Comparison of ENCODE assay signal across 9 mouse cellular contexts in the genomic region with DNA sequence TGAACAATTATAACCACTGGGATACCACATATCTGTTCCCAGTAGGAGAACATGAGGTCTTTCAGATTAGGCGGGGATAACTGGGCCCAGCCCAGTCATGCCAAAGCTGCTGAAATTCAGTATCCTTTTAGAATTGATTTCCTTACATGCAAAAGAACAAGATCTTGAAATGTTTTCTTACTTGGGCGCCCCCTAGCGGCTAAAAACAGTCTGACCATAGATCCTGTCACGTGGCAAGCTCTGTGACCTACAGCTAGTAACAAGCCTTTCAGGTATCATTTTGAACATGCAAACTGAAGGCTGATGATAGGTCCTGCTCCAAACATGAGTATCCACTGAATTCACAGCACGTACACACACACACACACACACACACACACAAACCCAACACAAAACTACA. TPM values are rescaled to one million over a fixed set of nuclear protein-coding genes. Genes with fewer than 3 reads are reported as not detected.
A peak's percentile ranks its signal among the peaks of the same experiment; 100 is the strongest.
DNase-seq lines count a peak whose midpoint lies in the region; ATAC-seq and TF ChIP-seq lines count a peak whose summit lies in the region.
"Had no signal": no experiment of that assay in that cellular context is flagged by ENCODE, and none has a peak within 500 bp of the region (broad histone marks: within the 10 kb centered on the region; RNA-seq: fewer than 3 reads in every experiment).

No protein-coding gene starts in this region.

- 12% methylated on average over 5 of the region's 5 CpGs for WGBS in lung, postnatal 0 days

- no peak for TF ChIP-seq EP300 in lung, postnatal 0 days (IDR thresholded peaks at IDR 0.05)

- H3K9me3 ChIP-seq in lung, postnatal 0 days (ENCODE audit: low read length): no peaks in the 10 kb centered on the region

- H3K27me3 ChIP-seq in lung, postnatal 0 days (replicated peaks; ENCODE audit: insufficient read depth, low read length): no peaks in the 10 kb centered on the region

- H3K4me2 ChIP-seq in lung, postnatal 0 days (replicated peaks; ENCODE audit: low read depth, low read length): no peak overlapping the region

- no peaks in the 10 kb centered on the region for H3K4me1 ChIP-seq in lung, postnatal 0 days (ENCODE audit: insufficient read depth, low read depth, low read length)

- DNase-seq in 416B (ENCODE audit: low read depth): peak; percentile 88
- DNase-seq in c-Kit-positive CD71-negative TER-119-negative erythroid progenitor cells, embryonic 14.5 days (ENCODE audit: low read depth): peak; percentile 69
- DNase-seq in frontal cortex, postnatal 36 days (ENCODE audit: low spot score in 2 of 2): peak; percentile 73 to 87
- peak; percentile 84 for DNase-seq in layer of hippocampus, adult 11-12 months (ENCODE audit: low spot score)
- peak; percentile 77 for DNase-seq in lung, postnatal 0 days (ENCODE audit: low spot score)
- peak; percentile 61 to 80 for DNase-seq in spleen, adult 18-20 months

- ATAC-seq in CD4-positive, CD25-positive, alpha-beta regulatory T cell, adult 4 months: peak; percentile 22
- ATAC-seq in lung, postnatal 0 days: no peak
- no peak for ATAC-seq in megakaryocyte, adult 5-6 weeks (ENCODE audit: poor library complexity, severe bottlenecking)

- H3K36me3 ChIP-seq in lung, postnatal 0 days (ENCODE audit: insufficient read depth, low read length): no peaks in the 10 kb centered on the region

- no peak overlapping the region for H3K27ac ChIP-seq in lung, postnatal 0 days (ENCODE audit: low read length)

- no peak overlapping the region for H3K4me3 ChIP-seq in lung, postnatal 0 days (ENCODE audit: low read depth, low read length)

- no peak overlapping the region for H3K9ac ChIP-seq in lung, postnatal 0 days (replicated peaks; ENCODE audit: low read depth)

- TF ChIP-seq CTCF in lung, postnatal 0 days (IDR thresholded peaks at IDR 0.05): peak; percentile 70

RNA-seq across cellular contexts. Expression of a gene that starts 7.1 kb away (rescaled TPM):
- 1 to 10 TPM; 9.3 TPM for polyA plus RNA-seq in CD4-positive, CD25-positive, alpha-beta regulatory T cell, adult 4 months (2017; shearing (Covaris generic))
- polyA plus RNA-seq in lung, postnatal 0 days (2015; fragmentation: Nextera tagmentation; extraction: Ambion mirVana): 1.5 and 1.6 TPM in 2 replicates
- total RNA-seq in megakaryocyte, adult 5-6 weeks (2015): 0.50 and 1.5 TPM in 2 replicates
- total RNA-seq in megakaryocyte, adult 5-6 weeks (2017): 1.2 and 3.7 TPM in 2 replicates

RNA-seq across cellular contexts. Expression of a gene that starts 11.7 kb away (rescaled TPM):
- 1 to 10 TPM; 8.3 to 9.4 TPM for polyA plus RNA-seq in CD4-positive, CD25-positive, alpha-beta regulatory T cell, adult 4 months (2017; shearing (Covaris generic))
- 6.5 and 6.9 TPM in 2 replicates for polyA plus RNA-seq in lung, postnatal 0 days (2015; fragmentation: Nextera tagmentation; extraction: Ambion mirVana)
- total RNA-seq in megakaryocyte, adult 5-6 weeks (2015): 7.0 and 8.7 TPM in 2 replicates
- total RNA-seq in megakaryocyte, adult 5-6 weeks (2017): 7.9 and 9.3 TPM in 2 replicates

RNA-seq across cellular contexts. Expression of a gene that starts 25.8 kb away (rescaled TPM):
- polyA plus RNA-seq in CD4-positive, CD25-positive, alpha-beta regulatory T cell, adult 4 months (2017; shearing (Covaris generic)): 100 to 1,000 TPM; 147 to 155 TPM
- 238 and 242 TPM in 2 replicates for polyA plus RNA-seq in lung, postnatal 0 days (2015; fragmentation: Nextera tagmentation; extraction: Ambion mirVana)
- 987 and 1,037 TPM in 2 replicates for total RNA-seq in megakaryocyte, adult 5-6 weeks (2015)
- total RNA-seq in megakaryocyte, adult 5-6 weeks (2017): 267 and 300 TPM in 2 replicates

RNA-seq across cellular contexts. Expression of a gene that starts 35.7 kb away (rescaled TPM):
- polyA plus RNA-seq in CD4-positive, CD25-positive, alpha-beta regulatory T cell, adult 4 months (2017; shearing (Covaris generic)): not detected
- polyA plus RNA-seq in lung, postnatal 0 days (2015; fragmentation: Nextera tagmentation; extraction: Ambion mirVana): 3.5 and 3.7 TPM in 2 replicates
- not detected in 2 replicates for total RNA-seq in megakaryocyte, adult 5-6 weeks (2015)
- total RNA-seq in megakaryocyte, adult 5-6 weeks (2017): 0.18 TPM in 1 of 2 replicates, not detected in the other

RNA-seq across cellular contexts. Expression of a gene that starts 38.5 kb away (rescaled TPM):
- not detected for polyA plus RNA-seq in CD4-positive, CD25-positive, alpha-beta regulatory T cell, adult 4 months (2017; shearing (Covaris generic))
- 0.04 and 0.12 TPM in 2 replicates for polyA plus RNA-seq in lung, postnatal 0 days (2015; fragmentation: Nextera tagmentation; extraction: Ambion mirVana)
- 0.40 and 0.59 TPM in 2 replicates for total RNA-seq in megakaryocyte, adult 5-6 weeks (2015)
- total RNA-seq in megakaryocyte, adult 5-6 weeks (2017): 0.07 and 0.37 TPM in 2 replicates
- total RNA-seq: hematopoietic stem cell, adult 5-6 weeks had no signal
